Mouse (Mus musculus): ENCODE data around the gene Hnrnpul1. TPM values are rescaled to one million over a fixed set of nuclear protein-coding genes. Genes with fewer than 3 reads are reported as not detected.
A peak's percentile ranks its signal among the peaks of the same experiment; 100 is the strongest.

Gene Hnrnpul1
- polyA plus RNA-seq, 1 experiment = 82.5 TPM

DNA sequence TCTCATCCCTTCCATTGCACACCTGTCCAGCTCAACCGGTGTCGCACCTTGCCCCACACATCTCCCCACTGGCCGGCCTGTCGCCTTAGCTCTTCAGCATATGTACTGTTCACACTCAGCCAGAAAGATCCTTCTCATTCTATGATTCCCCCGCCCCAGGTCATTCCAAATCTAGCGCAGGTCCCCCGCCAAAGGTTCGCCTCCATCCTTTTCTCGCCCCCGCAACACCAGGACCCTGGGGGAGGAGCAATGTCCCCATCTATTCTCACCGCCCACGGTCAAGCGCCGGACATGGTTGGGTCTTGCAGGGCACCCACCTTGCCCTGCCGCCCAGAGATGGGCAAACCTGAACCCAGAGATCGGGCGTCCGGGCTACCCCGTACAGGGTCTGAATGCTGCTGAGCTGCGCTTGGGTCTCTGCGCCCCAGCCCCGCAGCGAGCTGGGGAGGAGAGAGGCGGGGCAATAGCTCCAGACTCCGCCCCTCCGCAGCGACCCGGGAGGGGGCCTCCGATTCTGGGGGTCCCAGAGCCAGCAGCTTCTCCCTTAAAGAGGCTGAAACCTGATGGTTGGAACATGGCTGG, 79.7 kb downstream of the Hnrnpul1 start, which contains the start of gene Tmem91:
Gene Tmem91, minus strand, starts transcription at position 448 of the 582 bp plus-strand sequence.
- Histone ChIP-seq H3K4me1 (ENCODE audit: control insufficient read depth, insufficient read depth, low read length) (peaks cover 17% of the 10 kb centered on the region), H3K27me3 (ENCODE audit: control insufficient read depth, insufficient read depth, low read length) (no peaks in the 10 kb centered on the region)
- TF ChIP-seq POLR2A (IDR thresholded peaks at IDR 0.05; ENCODE audit: control insufficient read depth, low read depth, low read length) = no peak
- 0 out of 2 replicates have a peak, but pooled peaks have one; percentile 7 for TF ChIP-seq CTCF (IDR thresholded peaks at IDR 0.05; ENCODE audit: control insufficient read depth, insufficient read depth, insufficient replicate concordance, low read depth, low read length)

GRCm38 (mm10) chr7:25674297-25674696, 80.3 kb downstream of the Hnrnpul1 start:
- Histone ChIP-seq H3K4me3 (ENCODE audit: control insufficient read depth, low read depth, low read length) (no peak overlapping the region), H3K4me1 (ENCODE audit: control insufficient read depth, insufficient read depth, low read length) (peaks cover 17% of the 10 kb centered on the region), H3K27ac (ENCODE audit: control insufficient read depth, insufficient read depth, low read depth, low read length) (no peak overlapping the region), H3K27me3 (ENCODE audit: control insufficient read depth, insufficient read depth, low read length) (no peaks in the 10 kb centered on the region), H3K36me3 (ENCODE audit: control insufficient read depth, insufficient read depth, low read length) (no peaks in the 10 kb centered on the region)
- peak; percentile 24; the same call in 1 of the 2 replicates for TF ChIP-seq POLR2A (IDR thresholded peaks at IDR 0.05; ENCODE audit: control insufficient read depth, low read depth, low read length)
- TF ChIP-seq CTCF (IDR thresholded peaks at IDR 0.05; ENCODE audit: control insufficient read depth, insufficient read depth, insufficient replicate concordance, low read depth, low read length) = no peak

More for the DNA sequence above, 79.7 kb downstream of the Hnrnpul1 start, which contains the start of gene Tmem91:
- Histone ChIP-seq H3K4me3 (ENCODE audit: control insufficient read depth, low read depth, low read length) (peak within 1 kb of the TSS; percentile 27), H3K27ac (ENCODE audit: control insufficient read depth, insufficient read depth, low read depth, low read length) (no peak within 1 kb of the TSS), H3K36me3 (ENCODE audit: control insufficient read depth, insufficient read depth, low read length) (no peaks in the 10 kb centered on the region)

- Histone ChIP-seq H3K4me3 (ENCODE audit: control insufficient read depth, low read depth, low read length) (no peak overlapping the region), H3K36me3 (ENCODE audit: control insufficient read depth, insufficient read depth, low read length) (peaks cover 2% of the 10 kb centered on the region), H3K4me1 (ENCODE audit: control insufficient read depth, insufficient read depth, low read length) (peaks cover 17% of the 10 kb centered on the region), H3K27me3 (ENCODE audit: control insufficient read depth, insufficient read depth, low read length) (no peaks in the 10 kb centered on the region), H3K27ac (ENCODE audit: control insufficient read depth, insufficient read depth, low read depth, low read length) (no peak overlapping the region)
- TF ChIP-seq CTCF (IDR thresholded peaks at IDR 0.05; ENCODE audit: control insufficient read depth, insufficient read depth, insufficient replicate concordance, low read depth, low read length) (no peak), POLR2A (IDR thresholded peaks at IDR 0.05; ENCODE audit: control insufficient read depth, low read depth, low read length) (no peak)
These were observed 82.1 kb downstream of the Hnrnpul1 start for GRCm38 (mm10) chr7:25672442-25672841.

- H3K27ac ChIP-seq (ENCODE audit: control insufficient read depth, insufficient read depth, low read depth, low read length) = no peak overlapping the region
- peaks cover 15% of the 10 kb centered on the region for H3K4me1 ChIP-seq (ENCODE audit: control insufficient read depth, insufficient read depth, low read length)
- H3K27me3 ChIP-seq (ENCODE audit: control insufficient read depth, insufficient read depth, low read length) = no peaks in the 10 kb centered on the region
- H3K36me3 ChIP-seq (ENCODE audit: control insufficient read depth, insufficient read depth, low read length) = peaks cover 2% of the 10 kb centered on the region
- TF ChIP-seq POLR2A (IDR thresholded peaks at IDR 0.05; ENCODE audit: control insufficient read depth, low read depth, low read length) = no peak
- no peak for TF ChIP-seq CTCF (IDR thresholded peaks at IDR 0.05; ENCODE audit: control insufficient read depth, insufficient read depth, insufficient replicate concordance, low read depth, low read length)
- H3K4me3 ChIP-seq (ENCODE audit: control insufficient read depth, low read depth, low read length) = no peak overlapping the region
These were observed 82.9 kb downstream of the Hnrnpul1 start for GRCm38 (mm10) chr7:25671686-25672085.

Other genes with a start within 250 kb of the Hnrnpul1 start
- gene Ceacam2, start 214.9 kb downstream of the Hnrnpul1 start, polyA plus RNA-seq (2012; rRNA removed) = 32.3 and 35.1 TPM in 2 replicates
- not detected in 2 replicates for gene Erich4, start 138.9 kb downstream of the Hnrnpul1 start, polyA plus RNA-seq (2012; rRNA removed)
- 53.6 and 57.8 TPM in 2 replicates for gene Dmac2, start 135.3 kb downstream of the Hnrnpul1 start, polyA plus RNA-seq (2012; rRNA removed)
- gene B3gnt8, start 128.1 kb downstream of the Hnrnpul1 start, polyA plus RNA-seq (2012; rRNA removed) = 3.1 and 3.9 TPM in 2 replicates
- 69.0 and 76.6 TPM in 2 replicates for gene Bckdha, start 95.8 kb downstream of the Hnrnpul1 start, polyA plus RNA-seq (2012; rRNA removed)
- 466 and 545 TPM in 2 replicates for gene Exosc5, start 95.6 kb downstream of the Hnrnpul1 start, polyA plus RNA-seq (2012; rRNA removed)
- gene Tmem91, start 79.6 kb downstream of the Hnrnpul1 start, polyA plus RNA-seq (2012; rRNA removed) = 17.4 and 19.0 TPM in 2 replicates
- 18.6 and 19.4 TPM in 2 replicates for gene B9d2, start 74.0 kb downstream of the Hnrnpul1 start, polyA plus RNA-seq (2012; rRNA removed)
- gene Tgfb1, start 67.8 kb downstream of the Hnrnpul1 start, polyA plus RNA-seq (2012; rRNA removed) = 6.8 and 6.9 TPM in 2 replicates
- gene Ccdc97, start 35.7 kb downstream of the Hnrnpul1 start, polyA plus RNA-seq (2012; rRNA removed) = 73.5 and 74.3 TPM in 2 replicates
- gene Axl, start 33.9 kb upstream of the Hnrnpul1 start, polyA plus RNA-seq (2012; rRNA removed) = 20.8 and 23.7 TPM in 2 replicates
- gene Cyp2s1, start 62.2 kb upstream of the Hnrnpul1 start, polyA plus RNA-seq (2012; rRNA removed) = 1.7 and 1.9 TPM in 2 replicates
- gene Cyp2b10, start 142.9 kb upstream of the Hnrnpul1 start, polyA plus RNA-seq (2012; rRNA removed) = 0.08 TPM in 1 of 2 replicates, not detected in the other

Measured in testis, adult 2 months (tissue).